Mouse (Mus musculus) layer of hippocampus, adult 11-12 months (tissue): ENCODE data around the gene Zfp280c.

Experiments
- DNase-seq: peaks from one replicate; pipeline ENCODE4 v3.0.0; 2022; ENCODE audit warnings: low spot score

Zfp280c gene

GRCm38 (mm10) chrX:48594099-48594760 lies at the start of gene Zfp280c:
Zfp280c (minus strand) TSS chrX:48594504.
- peak; percentile 75 for DNase-seq

DNA sequence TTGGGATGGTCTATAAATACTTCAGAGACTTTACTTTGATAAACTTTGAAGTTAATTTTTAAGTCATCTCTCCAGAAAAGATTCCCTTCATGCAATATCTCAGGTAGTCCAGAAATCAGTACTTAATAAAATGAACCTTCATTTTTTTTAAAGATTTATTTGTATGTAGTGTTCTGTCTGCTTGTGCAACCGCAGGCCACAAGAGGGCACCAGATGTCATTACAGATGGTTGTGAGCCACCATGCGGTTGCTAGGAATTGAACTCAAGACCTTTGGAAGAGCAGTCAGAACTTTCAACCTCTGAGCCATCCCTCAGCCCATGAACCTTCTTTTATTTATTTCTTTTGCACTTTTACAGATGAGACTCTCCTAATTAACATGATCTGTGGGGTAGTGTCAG lies 42.7 kb upstream of the Zfp280c start:
- DNase-seq: no peak

- no peak for DNase-seq
Measured at GRCm38 (mm10) chrX:48624054-48624420, 29.7 kb upstream of the Zfp280c start.

- peak; percentile 79 for DNase-seq
Measured at GRCm38 (mm10) chrX:48623379-48624053, 29.2 kb upstream of the Zfp280c start, which contains the start of gene Slc25a14. Slc25a14 (plus strand) TSS chrX:48623413.

- no peak for DNase-seq
Measured at GRCm38 (mm10) chrX:48623049-48623378, 28.7 kb upstream of the Zfp280c start.

DNA sequence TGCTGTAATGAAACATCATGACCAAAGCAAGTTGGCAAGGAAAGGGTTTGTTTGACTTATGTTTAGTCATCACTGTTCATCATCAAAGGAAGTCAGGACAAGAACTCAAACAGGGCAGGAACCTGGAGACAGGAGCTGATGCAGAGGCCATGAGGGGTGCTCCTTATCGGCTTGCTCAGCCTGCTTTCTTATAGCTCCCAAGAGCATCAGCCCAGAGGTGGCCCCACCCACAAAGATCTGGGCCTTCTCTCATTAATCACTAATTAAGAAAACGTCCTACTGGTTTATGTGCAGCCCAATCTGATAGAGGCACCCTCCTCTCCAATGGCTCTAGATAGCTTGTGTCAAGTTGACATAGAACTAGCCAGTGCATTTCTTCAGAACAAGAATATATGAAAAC lies 10.6 kb upstream of the Zfp280c start:
- no peak for DNase-seq

DNA sequence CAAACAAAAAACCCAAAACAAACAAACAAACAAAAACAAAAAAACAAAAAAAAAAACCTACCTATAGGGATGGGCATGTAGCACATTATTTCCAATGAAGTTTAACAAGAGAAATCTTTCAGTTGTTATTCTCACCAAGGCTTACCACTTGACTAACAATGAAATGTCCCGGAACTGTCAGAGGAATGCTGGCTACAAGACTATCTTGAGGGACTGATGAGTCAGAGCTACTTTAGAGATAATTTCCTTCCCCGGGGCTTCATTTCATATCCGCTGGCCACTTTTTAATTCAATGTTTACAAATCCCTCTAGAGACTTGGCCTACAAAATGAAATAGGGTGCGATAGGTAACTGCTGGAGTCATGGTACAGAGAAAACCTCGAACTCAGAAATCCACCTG lies 2.6 kb upstream of the Zfp280c start:
- DNase-seq: no peak

DNA sequence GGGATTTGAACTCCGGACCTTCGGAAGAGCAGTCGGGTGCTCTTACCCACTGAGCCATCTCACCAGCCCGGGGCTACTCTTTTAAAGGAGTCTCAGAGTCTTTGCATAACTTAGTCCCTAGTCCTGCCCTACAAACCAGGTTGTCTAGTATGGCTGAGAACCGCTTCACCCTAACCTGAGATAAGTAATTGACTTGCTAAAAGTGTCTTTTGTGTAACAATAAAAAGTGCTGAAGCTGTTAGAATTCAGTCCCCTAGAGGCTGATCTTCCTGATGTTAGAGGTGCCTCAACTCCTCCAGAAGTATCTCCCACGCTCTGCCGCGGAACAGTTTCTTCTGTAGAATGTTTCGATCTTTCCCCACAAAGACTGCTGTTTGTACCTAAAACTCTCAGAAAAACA lies 1.7 kb upstream of the Zfp280c start:
- DNase-seq: no peak

- no peak for DNase-seq
Measured at GRCm38 (mm10) chrX:48593721-48594098, 594 bp downstream of the Zfp280c start.

- no peak for DNase-seq
Measured at GRCm38 (mm10) chrX:48583332-48583731, 11.0 kb downstream of the Zfp280c start.

- DNase-seq: peak; percentile 76
Measured at GRCm38 (mm10) chrX:48532175-48532574, 62.1 kb downstream of the Zfp280c start.

GRCm38 (mm10) chrX:48526435-48526834 lies 67.9 kb downstream of the Zfp280c start:
- no peak for DNase-seq

DNA sequence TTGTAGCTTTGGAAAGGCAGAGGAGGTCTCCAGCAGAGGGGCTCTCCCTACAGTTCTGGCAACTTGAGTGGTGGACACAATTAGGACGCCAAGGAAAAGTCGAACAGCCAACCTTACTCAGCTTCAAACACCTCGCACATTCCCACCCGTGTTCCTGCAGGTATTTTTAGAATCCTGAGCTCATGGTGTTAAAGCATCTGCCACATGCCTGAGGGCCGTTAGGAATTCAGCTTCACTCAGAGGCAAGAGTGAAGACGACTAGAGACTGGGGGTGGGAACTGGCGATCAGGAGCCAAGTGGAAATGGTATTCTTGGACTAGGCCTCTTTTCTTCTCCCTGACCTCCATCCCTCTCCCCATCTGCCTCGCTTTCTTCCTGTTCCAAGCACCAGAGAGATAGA lies 68.4 kb downstream of the Zfp280c start:
- no peak for DNase-seq

DNA sequence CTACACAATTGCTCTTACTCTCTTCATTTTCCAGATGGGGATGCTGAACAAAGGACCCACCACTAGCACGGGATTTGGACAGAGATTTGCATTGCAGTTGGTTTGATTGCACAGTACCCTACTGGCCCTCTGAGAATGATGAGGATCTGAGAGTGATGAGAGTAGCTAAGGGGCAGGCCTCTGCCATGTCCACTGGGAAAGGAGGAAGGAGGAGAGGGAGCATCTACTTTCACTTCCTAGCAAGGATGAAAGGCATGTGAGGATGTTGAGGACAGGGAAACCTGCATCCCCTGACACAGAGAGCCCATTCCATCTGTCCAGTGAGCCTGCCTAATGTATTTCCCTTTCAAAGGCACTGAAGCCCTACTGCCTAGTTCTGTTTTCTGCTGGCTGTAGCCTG lies 69.0 kb downstream of the Zfp280c start:
- DNase-seq: no peak

DNA sequence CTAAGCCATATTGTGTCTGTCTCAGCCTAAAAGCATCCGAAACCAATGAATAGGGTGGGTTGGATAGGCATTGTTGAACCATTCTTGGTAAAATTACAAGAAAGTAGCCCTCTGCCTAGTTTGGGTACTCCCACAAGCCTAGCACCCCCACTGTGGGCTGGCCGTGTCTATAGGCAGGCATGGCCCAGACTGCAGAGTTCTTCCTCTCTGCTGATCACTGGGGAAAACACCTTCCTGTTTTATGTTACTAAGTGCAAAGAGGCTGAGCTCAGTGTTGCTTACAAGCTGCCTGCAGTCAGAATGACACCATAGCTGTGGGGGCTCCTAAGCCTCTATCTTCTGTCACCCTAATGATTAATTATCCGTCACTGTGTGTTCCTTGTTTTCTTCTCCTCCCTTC lies 70.8 kb downstream of the Zfp280c start:
- DNase-seq: no peak

DNA sequence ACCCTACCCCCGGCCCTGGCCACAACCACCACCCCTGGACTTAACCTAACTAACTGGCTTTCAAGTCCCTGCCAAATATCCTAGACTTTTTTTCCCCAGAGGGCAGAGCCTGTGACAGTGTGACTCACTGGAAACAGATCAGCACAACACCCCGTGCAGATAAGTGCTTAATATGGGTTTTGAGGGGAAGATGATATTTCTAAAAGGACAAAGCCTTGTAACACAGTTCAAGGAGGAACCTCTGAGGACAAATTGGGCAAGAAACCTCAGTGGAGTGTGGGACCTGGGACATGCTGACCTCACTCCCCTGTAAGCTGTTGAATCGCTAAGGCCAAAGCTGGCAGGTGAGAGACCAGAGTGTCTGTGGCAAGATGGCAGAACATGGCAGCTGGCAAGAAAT lies 72.7 kb downstream of the Zfp280c start:
- no peak for DNase-seq

DNA sequence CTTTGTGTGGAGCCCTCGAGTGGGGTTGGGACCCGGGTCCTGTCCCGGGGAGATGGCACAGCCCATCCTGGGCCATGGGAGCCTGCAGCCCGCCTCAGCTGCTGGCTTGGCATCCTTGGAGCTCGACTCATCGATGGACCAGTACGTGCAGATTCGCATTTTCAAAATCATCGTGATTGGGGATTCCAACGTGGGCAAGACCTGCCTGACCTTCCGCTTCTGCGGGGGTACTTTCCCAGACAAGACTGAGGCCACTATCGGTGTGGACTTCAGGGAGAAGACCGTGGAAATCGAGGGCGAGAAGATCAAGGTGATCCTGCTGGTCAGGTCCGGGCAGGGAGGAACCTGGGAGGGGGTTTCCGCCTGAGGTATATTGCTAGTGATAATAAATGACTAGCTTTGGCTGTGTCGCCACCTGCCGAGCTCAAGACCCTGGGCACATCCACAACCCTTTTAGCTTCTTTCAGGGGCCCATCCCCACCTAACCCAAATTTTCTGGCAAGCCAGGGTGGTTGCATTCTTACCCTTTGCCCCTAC lies 74.7 kb downstream of the Zfp280c start:
- DNase-seq: no peak

DNA sequence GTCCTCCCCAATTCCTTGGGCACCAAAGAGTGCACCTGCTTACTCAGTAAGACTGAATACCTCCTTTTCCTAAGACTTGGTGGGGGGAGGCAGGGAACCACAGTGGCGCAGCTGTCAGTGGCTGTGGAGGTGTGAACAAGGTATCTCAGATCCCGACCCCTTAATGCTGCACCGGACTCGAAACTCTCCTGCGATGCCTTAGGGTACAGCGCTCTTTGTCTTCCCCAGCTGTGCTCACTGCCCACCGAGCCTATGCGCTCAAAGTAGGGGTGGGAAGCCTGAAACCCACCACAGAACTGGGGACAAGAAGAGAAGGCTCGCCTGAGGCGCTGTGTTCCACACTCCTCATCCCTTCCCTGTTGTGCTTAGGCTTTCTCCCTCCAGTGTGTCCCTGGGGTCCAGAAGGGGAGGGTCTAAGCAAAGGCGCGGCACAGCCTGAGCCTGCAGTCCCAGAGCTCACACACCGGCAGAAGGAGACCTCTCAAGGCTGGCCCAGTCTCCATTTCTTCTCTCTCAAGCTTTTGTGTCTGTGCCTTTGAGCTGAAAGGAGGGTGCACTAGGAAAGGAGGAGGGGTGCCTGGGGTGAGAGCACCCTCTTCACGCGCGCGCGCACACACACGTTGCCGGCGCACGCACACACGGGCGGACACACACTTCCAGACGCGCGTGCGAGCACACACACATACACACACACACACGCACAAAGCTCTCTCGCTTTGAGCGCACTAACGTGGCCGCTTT lies 75.3 kb downstream of the Zfp280c start, which contains the start of gene Rab33a:
TSS of gene Rab33a (plus strand) at position 478 of the 741 bp plus-strand sequence.
- peak; percentile 46 for DNase-seq

- DNase-seq: peak; percentile 57
Measured at GRCm38 (mm10) chrX:48518211-48518807, 76.0 kb downstream of the Zfp280c start.

- DNase-seq: no peak
Measured at GRCm38 (mm10) chrX:48513824-48514223, 80.5 kb downstream of the Zfp280c start.

- peak; percentile 89 for DNase-seq
Measured at GRCm38 (mm10) chrX:48513166-48513807, 81.0 kb downstream of the Zfp280c start, which contains the start of gene Aifm1. Aifm1 (minus strand) TSS chrX:48513563.

- DNase-seq: no peak
Measured at GRCm38 (mm10) chrX:48493763-48494162, 100.5 kb downstream of the Zfp280c start.
